8 mouse cellular contexts compared by ENCODE assay signal in the genomic region with DNA sequence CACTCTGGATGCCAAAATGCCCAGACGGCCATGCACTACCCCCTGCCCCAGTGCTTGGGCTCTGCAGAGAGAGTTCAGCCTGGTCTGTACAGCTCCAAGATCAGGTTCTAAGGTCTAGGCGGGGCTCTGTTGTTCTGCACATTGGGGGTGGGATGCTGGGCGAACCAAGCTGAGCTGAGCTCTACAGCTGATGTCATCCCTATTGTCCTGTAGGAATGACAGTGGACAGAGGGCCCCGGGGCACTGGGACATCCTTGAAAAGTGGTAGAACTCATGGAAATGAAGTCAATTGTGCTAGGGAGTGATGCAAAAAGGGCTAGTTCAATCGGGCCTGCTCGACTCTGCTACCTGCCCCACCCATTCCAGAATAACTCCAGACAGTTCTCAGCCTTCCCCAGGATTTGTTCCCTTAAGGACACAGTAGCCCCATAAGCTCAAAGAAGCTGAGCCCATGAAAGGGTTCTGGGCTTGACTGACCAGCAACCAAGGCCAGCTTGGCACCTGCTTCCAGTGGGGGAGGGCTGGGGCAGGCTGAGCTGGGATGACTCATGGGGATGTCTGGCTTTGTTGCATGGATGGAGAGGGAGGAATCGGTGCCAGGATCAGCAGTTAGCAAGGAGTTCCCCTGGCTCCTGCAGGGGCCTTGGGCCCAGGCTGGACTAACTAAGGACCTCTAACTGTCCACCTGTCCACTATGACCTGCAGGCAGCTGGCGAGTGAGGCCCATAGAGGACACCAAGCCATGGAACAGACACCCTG. TPM values are rescaled to one million over a fixed set of nuclear protein-coding genes. Genes with fewer than 3 reads are reported as not detected.
DNase-seq lines count a peak whose midpoint lies in the region; ATAC-seq and TF ChIP-seq lines count a peak whose summit lies in the region.

No protein-coding gene starts in this region.

- H3K4me1 ChIP-seq in hindbrain, embryonic 10.5 days (replicated peaks): peaks cover 51% of the 10 kb centered on the region
- H3K4me1 ChIP-seq in hindbrain, embryonic 12.5 days: peaks cover 19% of the 10 kb centered on the region
- H3K4me1 ChIP-seq in E14TG2a.4 (replicated peaks; ENCODE audit: low read depth, low read length): peaks cover 84% of the 10 kb centered on the region
- H3K4me1 ChIP-seq in stomach, embryonic 16.5 days (ENCODE audit: control insufficient read depth, insufficient read depth, low read length): peaks cover 65% of the 10 kb centered on the region

- ATAC-seq in hindbrain, embryonic 12.5 days (ENCODE audit: low FRiP score): no peak
- no peak for ATAC-seq in stomach, embryonic 16.5 days (ENCODE audit: insufficient read depth, low FRiP score)

- H3K27ac ChIP-seq in hindbrain, embryonic 10.5 days: peak overlapping the region; percentile 50; the same call in 1 of the 2 replicates
- no peak overlapping the region for H3K27ac ChIP-seq in hindbrain, embryonic 12.5 days
- peak overlapping the region; percentile 72 for H3K27ac ChIP-seq in stomach, embryonic 16.5 days (ENCODE audit: low read length)

- no peak for DNase-seq in hindbrain, embryonic 10.5 days (ENCODE audit: low spot score)
- peak; percentile 58 for DNase-seq in cerebellum, adult 11 months
- peak; percentile 87 to 90 for DNase-seq in heart, adult 9 months (ENCODE audit: low spot score in 2 of 2)
- DNase-seq in left cerebral cortex, postnatal 4 days: peak; percentile 72
- DNase-seq in retina, postnatal 1 day: no peak

- H3K4me3 ChIP-seq in hindbrain, embryonic 10.5 days: no peak overlapping the region
- no peak overlapping the region for H3K4me3 ChIP-seq in hindbrain, embryonic 12.5 days
- 0 out of 2 replicates have a peak overlapping the region, but pooled peaks have one; percentile 20 for H3K4me3 ChIP-seq in E14TG2a.4 (replicated peaks; ENCODE audit: low read length)
- H3K4me3 ChIP-seq in stomach, embryonic 16.5 days (replicated peaks; ENCODE audit: low read length): no peak overlapping the region

- no peaks in the 10 kb centered on the region for H3K36me3 ChIP-seq in hindbrain, embryonic 10.5 days
- H3K36me3 ChIP-seq in hindbrain, embryonic 12.5 days: no peaks in the 10 kb centered on the region
- no peaks in the 10 kb centered on the region for H3K36me3 ChIP-seq in E14TG2a.4 (ENCODE audit: insufficient read depth, low read length)
- H3K36me3 ChIP-seq in stomach, embryonic 16.5 days (ENCODE audit: control insufficient read depth, insufficient read depth, low read length): no peaks in the 10 kb centered on the region

- no peak for TF ChIP-seq CTCF in E14TG2a.4 (conservative IDR thresholded peaks at IDR 0.05; ENCODE audit: low read length)

- H3K9me3 ChIP-seq in hindbrain, embryonic 10.5 days: no peaks in the 10 kb centered on the region
- no peaks in the 10 kb centered on the region for H3K9me3 ChIP-seq in hindbrain, embryonic 12.5 days (replicated peaks)
- H3K9me3 ChIP-seq in E14TG2a.4 (ENCODE audit: low read length): peaks cover 14% of the 10 kb centered on the region; the same call in 1 of the 2 replicates
- no peaks in the 10 kb centered on the region for H3K9me3 ChIP-seq in stomach, embryonic 16.5 days (replicated peaks; ENCODE audit: control insufficient read depth, low read length)

- H3K9ac ChIP-seq in hindbrain, embryonic 12.5 days: no peak overlapping the region
- H3K9ac ChIP-seq in stomach, embryonic 16.5 days (ENCODE audit: low read length): no peak overlapping the region

- no peak overlapping the region for H3K4me2 ChIP-seq in hindbrain, embryonic 12.5 days (replicated peaks)
- no peak overlapping the region for H3K4me2 ChIP-seq in stomach, embryonic 16.5 days (ENCODE audit: low read depth, low read length)

- H3K27me3 ChIP-seq in hindbrain, embryonic 10.5 days (ENCODE audit: insufficient read depth, poor library complexity, severe bottlenecking): no peaks in the 10 kb centered on the region
- H3K27me3 ChIP-seq in hindbrain, embryonic 12.5 days: no peaks in the 10 kb centered on the region
- H3K27me3 ChIP-seq in E14TG2a.4 (ENCODE audit: insufficient read depth, low read length): no peaks in the 10 kb centered on the region; the same call in 1 of the 2 replicates
- no peaks in the 10 kb centered on the region for H3K27me3 ChIP-seq in stomach, embryonic 16.5 days (ENCODE audit: control insufficient read depth, insufficient read depth, low read length)

- WGBS in hindbrain, embryonic 10.5 days: 64% methylated on average over 8 of the region's 8 CpGs
- 61% methylated on average over 8 of the region's 8 CpGs for WGBS in hindbrain, embryonic 12.5 days
- WGBS in stomach, embryonic 16.5 days: 60% methylated on average over 8 of the region's 8 CpGs

- intact Hi-C loops in left cerebral cortex, postnatal 4 days (cut with DNase I): no loop called here

RNA-seq across cellular contexts. Expression of a gene that starts 8.8 kb away (rescaled TPM):
- polyA plus RNA-seq in hindbrain, embryonic 10.5 days (2016; fragmentation: Nextera tagmentation; extraction: Ambion mirVana): 5.2 and 6.1 TPM in 2 replicates
- 2.2 and 2.8 TPM in 2 replicates for polyA plus RNA-seq in hindbrain, embryonic 12.5 days (2016; fragmentation: Nextera tagmentation; extraction: Ambion mirVana)
- not detected for total RNA-seq in left cerebral cortex, postnatal 4 days (2021)
- 4.1 and 6.0 TPM in 2 replicates for polyA plus RNA-seq in stomach, embryonic 16.5 days (2015; fragmentation: Nextera tagmentation; extraction: Ambion mirVana)

RNA-seq across cellular contexts. Expression of a gene that starts 38.9 kb away (rescaled TPM):
- 238 and 265 TPM in 2 replicates for polyA plus RNA-seq in hindbrain, embryonic 10.5 days (2016; fragmentation: Nextera tagmentation; extraction: Ambion mirVana)
- polyA plus RNA-seq in hindbrain, embryonic 12.5 days (2016; fragmentation: Nextera tagmentation; extraction: Ambion mirVana): 251 and 261 TPM in 2 replicates
- total RNA-seq in left cerebral cortex, postnatal 4 days (2021): 100 to 1,000 TPM; 249 to 263 TPM
- 638 and 686 TPM in 2 replicates for polyA plus RNA-seq in stomach, embryonic 16.5 days (2015; fragmentation: Nextera tagmentation; extraction: Ambion mirVana)

RNA-seq across cellular contexts. Expression of a gene that starts 44.5 kb away (rescaled TPM):
- polyA plus RNA-seq in hindbrain, embryonic 10.5 days (2016; fragmentation: Nextera tagmentation; extraction: Ambion mirVana): 0.46 and 0.78 TPM in 2 replicates
- 0.41 and 0.56 TPM in 2 replicates for polyA plus RNA-seq in hindbrain, embryonic 12.5 days (2016; fragmentation: Nextera tagmentation; extraction: Ambion mirVana)
- total RNA-seq in left cerebral cortex, postnatal 4 days (2021): under 1 TPM; 0.50 to 0.62 TPM
- 6.2 and 6.7 TPM in 2 replicates for polyA plus RNA-seq in stomach, embryonic 16.5 days (2015; fragmentation: Nextera tagmentation; extraction: Ambion mirVana)

RNA-seq across cellular contexts. Expression of a gene that starts 55.5 kb away (rescaled TPM):
- 130 and 134 TPM in 2 replicates for polyA plus RNA-seq in hindbrain, embryonic 10.5 days (2016; fragmentation: Nextera tagmentation; extraction: Ambion mirVana)
- 83.3 and 88.7 TPM in 2 replicates for polyA plus RNA-seq in hindbrain, embryonic 12.5 days (2016; fragmentation: Nextera tagmentation; extraction: Ambion mirVana)
- total RNA-seq in left cerebral cortex, postnatal 4 days (2021): 10 to 100 TPM; 41.6 to 44.8 TPM
- 75.8 and 84.7 TPM in 2 replicates for polyA plus RNA-seq in stomach, embryonic 16.5 days (2015; fragmentation: Nextera tagmentation; extraction: Ambion mirVana)

Comparison
In these comparisons a context has a peak if more than half of its experiments do, and no peak if none do; other contexts are left out.
1. DNase-seq: peak in cerebellum, adult 11 months (single experiment), heart, adult 9 months (2 of 2) and left cerebral cortex, postnatal 4 days (single experiment); none in hindbrain, embryonic 10.5 days (single experiment) and retina, postnatal 1 day (single experiment).